ENCODE assay signal across 9 mouse cellular contexts in the genomic region with DNA sequence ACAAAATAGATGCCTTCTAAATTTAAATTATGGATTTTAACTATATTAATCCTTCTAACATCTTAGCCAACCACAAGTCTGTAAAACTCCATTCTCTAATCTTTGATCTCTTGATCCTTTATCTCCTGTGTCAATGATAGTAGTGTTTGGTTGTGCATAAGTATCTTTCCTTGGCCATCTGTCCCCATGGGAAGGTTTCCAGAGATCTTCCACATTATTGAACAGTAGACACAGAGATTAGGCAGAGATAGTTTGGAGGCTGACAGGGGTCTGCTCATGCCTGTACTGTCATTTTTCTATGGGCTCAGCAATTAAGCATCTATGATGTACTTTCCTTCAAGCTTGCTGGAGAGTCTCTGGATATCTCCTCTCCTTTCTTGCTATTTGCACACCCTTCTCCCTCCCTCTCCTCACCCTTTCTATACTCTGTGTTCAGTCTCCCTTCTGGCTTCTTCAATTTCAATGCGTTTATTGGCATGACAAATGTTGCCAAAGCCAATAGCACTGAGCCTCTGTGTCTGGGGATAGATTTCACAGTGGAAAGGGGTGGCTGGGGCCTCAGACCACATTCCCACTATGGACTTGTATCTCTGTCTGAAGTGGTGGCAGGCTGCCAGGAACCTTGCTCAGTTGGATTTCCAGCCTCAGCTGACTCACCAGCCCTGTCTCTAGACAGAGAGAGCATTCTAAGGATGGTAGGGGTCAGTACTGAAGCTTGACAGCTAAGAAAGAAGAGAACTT. TPM values are rescaled to one million over a fixed set of nuclear protein-coding genes. Genes with fewer than 3 reads are reported as not detected.
DNase-seq lines count a peak whose midpoint lies in the region; ATAC-seq and TF ChIP-seq lines count a peak whose summit lies in the region.
"Had no signal": no experiment of that assay in that cellular context is flagged by ENCODE, and none has a peak within 500 bp of the region (broad histone marks: within the 10 kb centered on the region; RNA-seq: fewer than 3 reads in every experiment).

No protein-coding gene starts in this region.

- no peak overlapping the region for H3K9ac ChIP-seq in intestine, embryonic 16.5 days (ENCODE audit: low read depth, low read length)
- H3K9ac ChIP-seq in intestine, embryonic 15.5 days, result no peak overlapping the region
- no peak overlapping the region for H3K9ac ChIP-seq in heart, embryonic 12.5 days

- no peaks in the 10 kb centered on the region for H3K9me3 ChIP-seq in intestine, embryonic 16.5 days (ENCODE audit: control insufficient read depth, low read length)
- no peaks in the 10 kb centered on the region for H3K9me3 ChIP-seq in intestine, embryonic 15.5 days
- H3K9me3 ChIP-seq in heart, embryonic 12.5 days (replicated peaks), result no peaks in the 10 kb centered on the region
- H3K9me3 ChIP-seq: G1E had no signal

- H3K4me2 ChIP-seq in intestine, embryonic 16.5 days (ENCODE audit: low read depth, low read length), result no peak overlapping the region
- no peak overlapping the region for H3K4me2 ChIP-seq in intestine, embryonic 15.5 days (replicated peaks)
- no peak overlapping the region for H3K4me2 ChIP-seq in heart, embryonic 12.5 days

- intact Hi-C loops in left cerebral cortex, adult 2 months (cut with DNase I), result no loop called here

- no peak for TF ChIP-seq POLR2A in brain, embryonic 14.5 days (IDR thresholded peaks at IDR 0.05; ENCODE audit: borderline replicate concordance, extremely low read depth, insufficient read depth, insufficient read length, poor library complexity, severe bottlenecking)

- H3K27me3 ChIP-seq in intestine, embryonic 16.5 days (replicated peaks; ENCODE audit: control insufficient read depth, insufficient read depth, low read length), result no peaks in the 10 kb centered on the region
- H3K27me3 ChIP-seq in intestine, embryonic 15.5 days (replicated peaks), result no peaks in the 10 kb centered on the region
- no peaks in the 10 kb centered on the region for H3K27me3 ChIP-seq in heart, embryonic 12.5 days (replicated peaks)

- ATAC-seq in intestine, embryonic 16.5 days, result peak; percentile 55; the same call in 1 of the 2 replicates
- no peak; the same call in 1 of the 2 replicates for ATAC-seq in intestine, embryonic 15.5 days
- ATAC-seq in heart, embryonic 12.5 days (ENCODE audit: insufficient number of reproducible peaks, low FRiP score), result peak; percentile 80

- H3K27ac ChIP-seq in intestine, embryonic 16.5 days (ENCODE audit: low read length), result no peak overlapping the region
- no peak overlapping the region for H3K27ac ChIP-seq in intestine, embryonic 15.5 days
- peak overlapping the region; percentile 74 for H3K27ac ChIP-seq in heart, embryonic 12.5 days (ENCODE audit: poor library complexity, severe bottlenecking)
- H3K27ac ChIP-seq in left cerebral cortex, adult 2 months, result no peak overlapping the region

- WGBS in intestine, embryonic 16.5 days, result 50% methylated on average over 1 of the region's 1 CpGs
- WGBS in intestine, embryonic 15.5 days, result 48% methylated on average over 1 of the region's 1 CpGs
- WGBS in heart, embryonic 12.5 days, result 29% methylated on average over 1 of the region's 1 CpGs

- TF ChIP-seq CTCF in brain, embryonic 14.5 days (IDR thresholded peaks at IDR 0.05; ENCODE audit: borderline replicate concordance, extremely low read depth, insufficient read depth, insufficient read length), result no peak
- TF ChIP-seq CTCF in left cerebral cortex, adult 2 months (IDR thresholded peaks at IDR 0.05), result no peak

- H3K4me3 ChIP-seq in intestine, embryonic 16.5 days (ENCODE audit: low read length), result no peak overlapping the region
- no peak overlapping the region for H3K4me3 ChIP-seq in intestine, embryonic 15.5 days (replicated peaks)
- no peak overlapping the region for H3K4me3 ChIP-seq in heart, embryonic 12.5 days
- no peak overlapping the region for H3K4me3 ChIP-seq in left cerebral cortex, adult 2 months

- H3K4me1 ChIP-seq in intestine, embryonic 16.5 days (ENCODE audit: control insufficient read depth, insufficient read depth, low read length), result 0 out of 2 replicates have a peak, but pooled peaks cover 3% of the 10 kb centered on the region
- 0 out of 2 replicates have a peak, but pooled peaks cover 2% of the 10 kb centered on the region for H3K4me1 ChIP-seq in intestine, embryonic 15.5 days (replicated peaks)
- H3K4me1 ChIP-seq in heart, embryonic 12.5 days (replicated peaks), result peaks cover 21% of the 10 kb centered on the region

- H3K36me3 ChIP-seq in intestine, embryonic 16.5 days (ENCODE audit: control insufficient read depth, insufficient read depth, low read length), result no peaks in the 10 kb centered on the region
- H3K36me3 ChIP-seq in intestine, embryonic 15.5 days, result no peaks in the 10 kb centered on the region
- H3K36me3 ChIP-seq in heart, embryonic 12.5 days, result no peaks in the 10 kb centered on the region
- H3K36me3 ChIP-seq: G1E had no signal

- peak; percentile 77 for DNase-seq in 3T3-L1 (ENCODE audit: low read depth, low spot score)
- DNase-seq in brain, embryonic 14.5 days (ENCODE audit: low read depth), result peak; percentile 76
- peak; percentile 57 for DNase-seq in lung, postnatal 10 days
- no peak for DNase-seq in left cerebral cortex, adult 8-10 months (ENCODE audit: low spot score in 2 of 2)
- no peak for DNase-seq in left cerebral cortex, adult 2 months (ENCODE audit: extremely low spot score in 1 of 2, low spot score in 2 of 2)

RNA-seq across cellular contexts. Expression of a gene that starts 29.1 kb away (rescaled TPM):
- polyA plus RNA-seq in intestine, embryonic 16.5 days (2015; fragmentation: Nextera tagmentation; extraction: Ambion mirVana), result 4.3 and 4.6 TPM in 2 replicates
- polyA plus RNA-seq in intestine, embryonic 15.5 days (2015; fragmentation: Nextera tagmentation; extraction: Ambion mirVana), result 5.6 and 5.9 TPM in 2 replicates
- polyA plus RNA-seq in brain, embryonic 14.5 days (2012; rRNA removed), result 60.3 and 66.5 TPM in 2 replicates
- polyA plus RNA-seq in heart, embryonic 12.5 days (2016; fragmentation: Nextera tagmentation; extraction: Ambion mirVana), result 8.0 and 9.5 TPM in 2 replicates
- 10 to 100 TPM; 81.1 to 87.8 (median 82.6) TPM for total RNA-seq in left cerebral cortex, adult 8-10 months (2022)
- total RNA-seq in left cerebral cortex, adult 2 months (2021), result 10 to 100 TPM; 95.0 to 97.9 TPM
- polyA plus RNA-seq: G1E had no signal

Comparison
In these comparisons a context has a peak if more than half of its experiments do, and no peak if none do; other contexts are left out.
1. DNase-seq: peak in 3T3-L1 (single experiment), brain, embryonic 14.5 days (single experiment) and lung, postnatal 10 days (single experiment); none in left cerebral cortex, adult 8-10 months (0 of 2) and left cerebral cortex, adult 2 months (0 of 2).